Mouse (Mus musculus) bone marrow macrophage, adult 2 months (primary cell): ENCODE measurements around the gene Carf.

ENCODE experiments used
- CTCF ChIP-seq: IDR thresholded peaks from 2 replicates; pipeline ENCODE4 v1.5.1; 2012; ENCODE audit warnings: low read depth, mild to moderate bottlenecking, low read length, moderate library complexity
- POLR2A ChIP-seq: IDR thresholded peaks from 2 replicates; pipeline ENCODE4 v1.6.1; 2012; ENCODE audit warnings: mild to moderate bottlenecking, low read depth, low read length, borderline replicate concordance

- TF ChIP-seq POLR2A = no peak
- no peak for TF ChIP-seq CTCF
Observed at GRCm38 (mm10) chr1:60104582-60104981, 6.5 kb downstream of the Carf start.
